Mouse (Mus musculus): Measurements from ENCODE around the gene Rpl3.

DNA sequence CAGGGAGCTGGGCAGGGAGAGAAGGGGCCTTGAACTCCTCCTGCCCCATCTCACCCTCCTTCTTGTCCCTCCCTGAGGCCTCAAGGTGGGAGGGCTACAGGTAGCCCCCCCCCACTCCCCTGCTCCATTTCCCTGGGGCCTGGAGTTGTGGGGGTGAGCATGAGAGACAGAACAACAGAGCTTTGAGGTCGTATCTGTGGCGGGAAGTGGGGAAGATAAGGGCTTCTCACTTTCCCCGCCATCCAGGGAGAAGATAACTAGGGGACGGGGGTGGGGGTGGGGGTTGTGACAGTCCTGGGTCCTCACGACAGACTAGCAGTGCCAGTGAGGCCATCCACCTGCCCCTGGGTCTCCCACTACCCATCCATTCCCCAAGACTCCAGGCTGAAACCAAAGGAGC lies 43.7 kb downstream of the Rpl3 start:
- TF ChIP-seq CTCF (IDR thresholded peaks at IDR 0.05; ENCODE audit: low read depth, low read length) (no peak), GATA1 (IDR thresholded peaks at IDR 0.05; ENCODE audit: borderline replicate concordance, low read length) (no peak)
